Mouse (Mus musculus) myocyte (in vitro differentiated cells): ENCODE data around the gene Kndc1.

ENCODE experiments used
- CEBPB ChIP-seq: IDR thresholded peaks from 2 replicates; pipeline ENCODE4 v1.6.1; 2011; ENCODE audit warnings: mild to moderate bottlenecking, moderate library complexity; ENCODE audit not compliant: poor library complexity, insufficient read depth, severe bottlenecking
- E2F4 ChIP-seq: IDR thresholded peaks from one replicate; pipeline ENCODE4 v1.6.1; 2011; ENCODE audit warnings: mild to moderate bottlenecking, control low read depth, moderate library complexity; ENCODE audit not compliant: insufficient read depth
- MAX ChIP-seq: IDR thresholded peaks from one replicate; pipeline ENCODE4 v1.6.1; 2011; ENCODE audit warnings: low read depth, mild to moderate bottlenecking, control low read depth
- MYOD1 ChIP-seq, 3 experiments: IDR thresholded peaks; one replicate each; pipeline ENCODE4 v1.6.1; 2011; ENCODE audit warnings: control low read depth in 2 of 3, low read depth in 2 of 3, mild to moderate bottlenecking in 2 of 3, moderate library complexity in 1 of 3; ENCODE audit not compliant: insufficient read length in 2 of 3, control insufficient read depth in 1 of 3
- POLR2A ChIP-seq: IDR thresholded peaks from one replicate; pipeline ENCODE4 v1.6.1; 2011; ENCODE audit warnings: low read depth, mild to moderate bottlenecking, control low read depth, moderate library complexity; ENCODE audit not compliant: insufficient read length
- POLR2AphosphoS2 ChIP-seq: IDR thresholded peaks from one replicate; pipeline ENCODE4 v1.6.1; 2011; ENCODE audit warnings: low read depth, control low read depth; ENCODE audit not compliant: insufficient read length
- SRF ChIP-seq: IDR thresholded peaks from one replicate; pipeline ENCODE4 v1.6.1; 2011; ENCODE audit warnings: low read depth; ENCODE audit not compliant: control insufficient read depth, insufficient read length
- TCF12 ChIP-seq: IDR thresholded peaks from one replicate; pipeline ENCODE4 v1.6.1; 2011; ENCODE audit warnings: mild to moderate bottlenecking, control low read depth; ENCODE audit not compliant: poor library complexity, insufficient read depth, severe bottlenecking
- USF1 ChIP-seq: IDR thresholded peaks from one replicate; pipeline ENCODE4 v1.6.1; 2011; ENCODE audit warnings: low read depth, mild to moderate bottlenecking, control low read depth, moderate library complexity

DNA sequence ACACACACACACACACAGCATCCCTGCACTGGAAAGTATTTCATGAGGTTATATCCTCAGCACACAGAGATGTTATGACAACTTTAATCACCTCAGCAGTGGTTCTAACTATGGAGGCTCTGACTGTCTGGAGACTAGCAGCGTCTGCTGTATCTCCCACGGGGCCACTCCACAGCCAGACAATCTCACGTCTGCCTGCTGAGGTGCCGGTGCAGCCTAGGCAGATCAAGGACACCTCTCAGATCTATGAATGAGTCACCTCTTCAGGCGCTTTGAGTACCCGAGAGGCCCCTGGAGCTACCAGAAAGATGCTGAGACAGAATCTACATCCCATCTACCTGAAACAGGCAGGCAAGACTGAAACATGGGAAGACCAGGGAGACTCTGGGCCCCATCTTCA lies 15.9 kb upstream of the Kndc1 start:
- TF ChIP-seq POLR2A (no peak), POLR2AphosphoS2 (no peak), E2F4 (no peak), MAX (no peak), CEBPB (no peak), TCF12 (no peak), USF1 (no peak), MYOD1 (IDR thresholded peaks at IDR 0.05; ENCODE audit: control insufficient read depth in 1 of 3, insufficient read length in 2 of 3, low read depth in 2 of 3) (no peak), SRF (no peak)
